Mouse (Mus musculus) urinary bladder, postnatal 4 days (tissue): ENCODE results near the gene Lrrc75a.

Experiments
- DNase-seq, 2 experiments: peaks; one replicate each; pipeline ENCODE4 v3.0.0; 2021 to 2022; ENCODE audit warnings: low spot score in 2 of 2

The Lrrc75a gene

GRCm38 (mm10) chr11:62621079-62621478 lies 27.2 kb downstream of the Lrrc75a start:
- no peak for DNase-seq

- no peak for DNase-seq
Measured at GRCm38 (mm10) chr11:62615456-62615855, 32.9 kb downstream of the Lrrc75a start.

- no peak for DNase-seq
Measured at GRCm38 (mm10) chr11:62614876-62615410, 33.4 kb downstream of the Lrrc75a start.

GRCm38 (mm10) chr11:62613657-62614365 lies 34.5 kb downstream of the Lrrc75a start:
- DNase-seq: peak; percentile 89 to 96

- no peak for DNase-seq
Measured at GRCm38 (mm10) chr11:62612604-62613003, 35.7 kb downstream of the Lrrc75a start.

GRCm38 (mm10) chr11:62610304-62610703 lies 38.0 kb downstream of the Lrrc75a start:
- no peak for DNase-seq

GRCm38 (mm10) chr11:62608826-62609675 lies 39.3 kb downstream of the Lrrc75a start:
- no peak for DNase-seq

GRCm38 (mm10) chr11:62607952-62608201 lies 40.4 kb downstream of the Lrrc75a start:
- no peak for DNase-seq

GRCm38 (mm10) chr11:62607170-62607951 lies 41.0 kb downstream of the Lrrc75a start:
- DNase-seq: no peak

- DNase-seq: no peak
Measured at GRCm38 (mm10) chr11:62606299-62607169, 41.8 kb downstream of the Lrrc75a start.

- DNase-seq: no peak
Measured at GRCm38 (mm10) chr11:62605619-62606298, 42.6 kb downstream of the Lrrc75a start.

GRCm38 (mm10) chr11:62604886-62605618 lies 43.3 kb downstream of the Lrrc75a start:
- no peak for DNase-seq

- DNase-seq: no peak
Measured at GRCm38 (mm10) chr11:62604123-62604706, 44.1 kb downstream of the Lrrc75a start.

- DNase-seq: no peak
Measured at GRCm38 (mm10) chr11:62603312-62604056, 44.8 kb downstream of the Lrrc75a start.

GRCm38 (mm10) chr11:62602619-62603311 lies 45.6 kb downstream of the Lrrc75a start:
- peak; percentile 97 for DNase-seq

- no peak for DNase-seq
Measured at GRCm38 (mm10) chr11:62601732-62602618, 46.3 kb downstream of the Lrrc75a start.

- DNase-seq: no peak
Measured at GRCm38 (mm10) chr11:62598571-62598970, 49.8 kb downstream of the Lrrc75a start.
